Mouse (Mus musculus): ENCODE measurements at regions not wholly inside any gene's neighbourhood (a gene's known extent, or its start where the extent isn't known, plus 50 kb on each side); places are given as distances from the start of the nearest gene placed in this dataset.

GRCm38 (mm10) chr8:11145251-11145650 is 137.0 kb upstream of the Irs2 start:
- DNase-seq (ENCODE audit: low spot score in 2 of 2): no peak

- no peak for DNase-seq (ENCODE audit: low spot score in 2 of 2)
Observed at GRCm38 (mm10) chr8:11140566-11140965, 132.3 kb upstream of the Irs2 start.

DNA sequence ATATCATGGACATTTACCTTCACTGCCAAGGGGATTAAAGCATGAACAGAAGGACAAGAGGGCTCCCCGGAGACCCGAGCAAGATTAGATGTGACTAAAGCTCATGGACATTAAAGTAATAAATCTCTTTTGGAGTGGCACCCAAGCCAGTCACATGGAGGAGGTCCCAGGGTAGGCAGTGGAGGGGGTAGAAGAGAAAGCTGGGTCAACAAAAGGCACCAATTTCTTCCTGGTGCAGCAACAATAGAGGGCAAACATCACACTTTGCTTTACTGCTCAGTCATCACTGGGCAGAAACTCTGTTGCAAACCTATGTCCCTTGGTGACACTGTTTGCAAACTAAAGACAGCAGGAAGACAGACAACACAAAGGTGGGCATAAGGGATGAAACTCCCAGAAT is 131.0 kb upstream of the Irs2 start:
- DNase-seq (ENCODE audit: low spot score in 2 of 2): no peak

GRCm38 (mm10) chr8:11138302-11139020 is 130.2 kb upstream of the Irs2 start:
- no peak for DNase-seq (ENCODE audit: low spot score in 2 of 2)

GRCm38 (mm10) chr8:11136566-11136965 is 128.3 kb upstream of the Irs2 start:
- no peak for DNase-seq (ENCODE audit: low spot score in 2 of 2)

GRCm38 (mm10) chr8:11135135-11135534 is 126.9 kb upstream of the Irs2 start:
- DNase-seq (ENCODE audit: low spot score in 2 of 2): no peak

DNA sequence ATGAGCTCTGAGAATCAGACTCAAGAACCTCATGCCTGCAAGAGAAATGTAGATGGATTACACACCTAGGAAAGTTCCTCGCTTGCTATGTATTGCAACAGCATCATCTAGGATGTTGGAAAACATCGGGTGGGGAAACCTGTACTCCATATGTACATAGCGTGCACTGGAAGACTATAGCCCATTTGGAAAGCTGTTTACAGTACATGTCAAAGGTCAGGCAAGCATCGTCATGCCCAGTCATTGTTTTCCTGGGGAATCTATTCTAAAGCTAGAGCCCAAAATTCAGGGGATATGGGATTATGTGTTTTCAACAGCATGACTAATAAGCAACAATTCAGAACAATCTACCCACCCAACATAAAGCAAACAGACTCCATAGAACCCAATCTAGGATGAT is 126.3 kb upstream of the Irs2 start:
- DNase-seq (ENCODE audit: low spot score in 2 of 2): no peak

DNA sequence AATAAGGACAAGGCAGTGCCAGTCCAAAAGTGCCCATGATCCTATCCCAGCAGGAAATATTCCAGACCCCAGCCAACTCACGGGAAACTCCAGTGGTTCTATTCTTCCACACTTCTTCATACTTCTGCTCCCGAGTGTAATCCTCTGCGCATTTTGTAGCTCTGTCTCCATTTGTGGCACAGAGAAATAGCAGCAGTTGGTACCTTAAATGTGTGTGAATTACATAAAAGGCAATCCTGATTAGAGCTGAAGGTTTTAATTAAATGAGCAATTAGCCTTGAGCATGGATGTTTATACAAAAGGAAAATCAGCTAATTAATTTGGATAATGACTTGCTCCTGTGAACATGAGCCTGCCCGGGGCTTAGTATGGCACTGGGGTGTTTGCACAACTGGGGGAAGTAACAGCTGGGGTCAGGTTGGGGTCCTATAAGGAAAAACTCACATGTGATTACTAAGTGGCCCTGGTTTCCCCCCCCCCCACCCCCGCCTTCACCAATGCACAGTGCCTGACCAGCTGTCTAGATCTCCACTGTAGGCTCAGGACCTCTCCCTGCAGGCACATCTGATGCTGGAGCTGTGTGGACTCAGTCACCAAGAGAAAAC is 110.9 kb upstream of the Irs2 start:
- DNase-seq (ENCODE audit: low spot score in 2 of 2): no peak

GRCm38 (mm10) chr8:11116534-11116933 is 108.3 kb upstream of the Irs2 start:
- DNase-seq (ENCODE audit: low spot score in 2 of 2): no peak

DNA sequence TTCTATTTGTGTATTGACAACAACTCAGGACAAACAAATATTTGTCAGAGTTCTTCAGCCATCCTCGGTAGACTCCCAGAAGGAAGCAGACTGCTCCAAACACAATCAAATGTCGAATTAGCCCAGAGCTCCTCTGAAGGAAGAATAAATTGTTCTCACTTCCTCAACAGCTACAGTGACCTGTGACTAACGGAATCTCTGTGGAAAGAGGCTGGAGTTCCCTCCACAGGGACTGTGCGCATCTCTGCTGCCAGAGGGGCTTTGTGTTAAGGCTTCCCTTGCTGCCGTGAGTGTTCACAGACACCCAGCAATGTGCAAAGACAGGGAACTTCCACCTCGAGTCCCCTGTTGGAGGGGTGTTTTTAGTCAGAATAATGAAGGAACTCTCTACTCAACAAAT is 107.0 kb upstream of the Irs2 start:
- DNase-seq (ENCODE audit: low spot score in 2 of 2): no peak

GRCm38 (mm10) chr8:11114531-11114930 is 106.3 kb upstream of the Irs2 start:
- peak in 1 of 2 experiments; percentile 22 for DNase-seq (ENCODE audit: low spot score in 2 of 2)

DNA sequence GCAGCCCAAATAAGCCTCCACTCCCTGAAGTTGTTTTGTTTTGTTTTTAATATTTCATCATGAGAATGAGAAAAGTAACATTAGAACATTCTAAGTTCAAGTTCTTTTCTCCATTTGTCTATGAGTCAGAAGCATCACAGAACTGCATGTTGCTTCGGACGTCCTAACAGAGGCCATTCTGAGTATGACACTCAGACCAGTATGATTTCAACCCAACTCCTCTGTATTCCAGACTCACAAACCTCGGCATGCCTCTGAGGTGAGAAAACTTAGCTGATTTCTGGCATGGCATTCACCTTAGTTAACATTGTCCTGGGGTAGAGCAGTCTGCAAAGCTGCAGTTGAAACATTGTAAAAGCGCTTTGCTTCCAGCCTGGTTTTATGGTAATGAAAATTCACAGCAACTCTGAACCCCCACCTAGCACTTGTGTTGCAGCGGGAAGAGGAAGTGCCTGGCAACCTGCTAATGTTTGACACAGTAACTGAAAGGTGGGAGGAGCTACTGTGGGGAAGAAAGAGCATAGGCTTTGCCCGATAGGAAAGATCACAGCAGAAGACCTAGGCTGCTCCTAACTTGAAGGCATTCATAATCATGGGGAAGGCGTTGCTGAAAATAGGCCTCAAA is 104.8 kb upstream of the Irs2 start:
- DNase-seq (ENCODE audit: low spot score in 2 of 2): no peak

- no peak for DNase-seq (ENCODE audit: low spot score in 2 of 2)
Observed at GRCm38 (mm10) chr8:11111987-11112386, 103.7 kb upstream of the Irs2 start.

GRCm38 (mm10) chr8:11107435-11107834 is 99.2 kb upstream of the Irs2 start:
- DNase-seq (ENCODE audit: low spot score in 2 of 2): no peak

- DNase-seq (ENCODE audit: low spot score in 2 of 2): no peak
Observed at GRCm38 (mm10) chr8:11107021-11107420, 98.8 kb upstream of the Irs2 start.

GRCm38 (mm10) chr8:11103745-11104607 is 95.7 kb upstream of the Irs2 start:
- DNase-seq (ENCODE audit: low spot score in 2 of 2): no peak

DNA sequence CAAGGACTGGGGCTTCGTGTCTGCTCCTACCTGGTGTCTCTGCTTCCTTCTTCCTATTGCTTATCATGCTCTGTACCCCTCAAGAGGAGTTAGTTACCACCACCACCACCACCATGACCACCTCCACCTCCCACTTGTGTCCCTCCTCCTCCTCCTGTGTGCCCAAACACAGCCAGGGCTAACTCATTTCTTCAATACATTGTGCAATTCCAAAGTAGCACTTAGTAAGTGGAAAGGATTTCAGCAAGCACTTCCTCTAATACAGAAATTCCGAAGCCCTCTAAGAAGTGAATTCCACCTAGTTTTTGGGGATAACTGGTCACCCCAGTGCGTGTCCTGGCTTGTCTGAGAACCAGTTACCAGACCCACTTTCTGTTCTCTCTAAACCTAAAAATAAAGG is 92.1 kb upstream of the Irs2 start:
- no peak for DNase-seq (ENCODE audit: low spot score in 2 of 2)

- DNase-seq (ENCODE audit: low spot score in 2 of 2): no peak
Observed at GRCm38 (mm10) chr8:11099591-11099855, 91.3 kb upstream of the Irs2 start.

DNA sequence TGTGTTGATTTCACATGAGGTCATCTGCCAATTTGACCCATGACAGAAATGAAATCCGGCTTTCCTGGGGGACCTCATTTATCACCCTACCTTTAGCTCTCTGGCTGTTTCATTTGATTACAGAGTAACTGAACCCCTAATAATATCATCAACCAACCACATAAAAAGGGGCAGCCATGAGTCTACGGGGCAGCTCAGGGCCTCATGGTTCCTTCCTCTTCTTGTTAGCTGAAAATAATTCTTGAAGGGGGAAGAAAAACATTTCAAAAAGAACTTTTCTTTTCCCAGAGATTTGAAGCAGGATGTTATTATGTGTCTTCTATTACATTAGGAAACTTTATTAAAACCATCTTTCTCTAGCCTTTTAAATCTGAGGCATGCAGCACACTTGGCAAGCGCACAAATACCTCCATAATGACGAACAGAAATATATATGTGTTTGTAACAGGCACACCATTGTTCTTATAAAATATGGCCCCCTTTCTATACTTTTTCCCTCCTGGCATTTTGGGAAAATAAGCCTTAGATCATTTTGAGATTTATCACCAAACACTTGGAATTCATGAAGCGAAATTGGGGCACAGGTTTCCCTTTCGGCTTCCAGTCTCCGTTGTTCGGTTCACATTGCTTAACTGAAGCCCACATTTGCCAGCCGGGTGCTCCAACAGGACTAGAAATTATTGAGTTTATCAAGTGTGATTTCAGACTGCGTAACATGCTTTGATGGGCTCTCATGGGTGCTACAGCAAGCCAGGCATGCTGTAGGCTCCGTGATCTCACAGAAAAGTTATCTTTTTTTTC is 90.7 kb upstream of the Irs2 start:
- DNase-seq (ENCODE audit: low spot score in 2 of 2): no peak

GRCm38 (mm10) chr8:11098228-11098778 is 90.0 kb upstream of the Irs2 start:
- DNase-seq (ENCODE audit: low spot score in 2 of 2): no peak

DNA sequence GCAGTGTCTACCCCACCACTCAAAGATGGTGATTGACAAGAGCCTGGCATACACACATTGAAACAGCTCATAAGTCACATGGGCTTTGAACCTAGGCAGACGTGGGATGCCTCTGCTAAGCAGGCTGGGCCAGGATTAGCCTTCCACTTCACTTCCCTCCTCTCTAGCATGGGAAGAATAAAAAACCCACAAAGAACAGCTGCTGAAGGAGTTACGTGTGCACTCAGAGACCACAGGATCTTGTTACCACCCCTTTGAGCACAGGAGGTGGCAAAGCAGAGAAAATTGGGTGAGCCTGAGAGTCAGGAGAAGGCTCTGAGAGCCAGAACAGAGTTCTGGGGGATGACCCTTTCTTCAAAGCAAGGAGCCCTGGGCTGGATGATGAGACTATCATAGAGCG is 89.6 kb upstream of the Irs2 start:
- no peak for DNase-seq (ENCODE audit: low spot score in 2 of 2)

Data from right cerebral cortex, adult 2 months (tissue).